Mouse (Mus musculus) layer of hippocampus, adult 9-10 months (tissue): ENCODE measurements at regions not wholly inside any gene's neighbourhood (a gene's known extent, or its start where the extent isn't known, plus 50 kb on each side); places are given as distances from the start of the nearest gene placed in this dataset.

Source experiments
- DNase-seq: peaks from one replicate; pipeline ENCODE4 v3.0.0; 2022; ENCODE audit warnings: low spot score

DNA sequence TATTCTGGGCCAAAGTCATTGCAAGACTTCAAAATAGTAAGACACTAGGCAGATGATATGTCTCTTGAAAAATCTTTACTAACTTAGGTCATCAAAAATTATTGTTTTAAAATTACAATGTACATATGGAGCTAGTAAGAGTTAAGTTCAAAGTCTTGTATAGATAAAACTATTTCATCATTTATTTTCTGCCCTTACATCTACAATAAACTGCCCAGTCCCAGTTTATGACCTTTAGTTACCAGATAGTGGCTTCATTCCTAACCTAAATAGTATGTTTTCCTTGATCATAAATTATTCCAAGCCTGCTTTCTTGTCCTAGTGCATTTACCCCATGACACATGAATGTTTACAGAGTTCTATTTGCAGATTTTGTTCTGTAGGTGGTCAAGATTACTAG lies 72.9 kb downstream of the Manea start:
- no peak for DNase-seq

- DNase-seq = no peak
These were observed 87.3 kb downstream of the Manea start for GRCm38 (mm10) chr4:26259230-26260029.

- no peak for DNase-seq
These were observed 90.8 kb downstream of the Manea start for GRCm38 (mm10) chr4:26255889-26256288.

GRCm38 (mm10) chr4:26247925-26248856 lies 98.5 kb downstream of the Manea start:
- DNase-seq = peak; percentile 9

DNA sequence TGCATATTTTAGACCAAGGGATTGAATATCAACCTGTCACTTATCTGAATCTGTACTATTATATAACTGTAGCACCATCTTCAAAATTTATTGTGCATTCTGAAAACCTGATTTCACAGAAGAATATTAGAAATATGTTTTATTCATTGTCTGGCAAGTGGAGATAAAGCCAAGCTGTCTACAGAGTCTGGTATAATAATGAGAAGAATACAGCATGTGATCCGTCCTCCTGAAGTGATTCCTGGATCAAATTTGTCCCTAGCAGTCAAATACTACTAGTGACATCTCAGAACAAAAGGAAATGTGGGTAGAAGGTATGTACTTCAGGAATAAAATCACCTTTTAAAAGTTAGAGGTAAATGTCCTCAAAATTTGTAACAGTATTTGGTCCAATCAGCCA lies 123.4 kb downstream of the Manea start:
- no peak for DNase-seq
